Mouse (Mus musculus) forebrain, postnatal 0 days (tissue): ENCODE results near the gene Tmco5b. TPM values are rescaled to one million over a fixed set of nuclear protein-coding genes. Genes with fewer than 3 reads are reported as not detected.

Experiments
- ATAC-seq: fragments of 200-750 bp; cut with Nextera tagmentation; 2 replicates; pipeline ENCODE4 v1.8.0; 2017; ENCODE audit warnings: mild to moderate bottlenecking, moderate library complexity
- DNase-seq: peaks from one replicate; pipeline ENCODE4 v3.0.0-alpha.2; 2015
- H3K27ac ChIP-seq: fragments of 300-500 bp; sonication (generic); 2 replicates; pipeline ENCODE4 v1.5.1; 2014; ENCODE audit warnings: low read depth, mild to moderate bottlenecking, antibody characterized with exemption, low read length, moderate library complexity, mixed read lengths
- H3K27me3 ChIP-seq: fragments of 300-500 bp; sonication (generic); 2 replicates; pipeline ENCODE4 v1.6.1; 2014; ENCODE audit warnings: mild to moderate bottlenecking, low read length, mixed read lengths; ENCODE audit not compliant: insufficient read depth
- H3K36me3 ChIP-seq: fragments of 300-500 bp; sonication (generic); 2 replicates; pipeline ENCODE4 v1.6.1; 2014; ENCODE audit warnings: mild to moderate bottlenecking, moderate library complexity; ENCODE audit not compliant: insufficient read depth
- H3K4me1 ChIP-seq: fragments of 300-500 bp; sonication (generic); 2 replicates; pipeline ENCODE4 v1.6.1; 2014; ENCODE audit warnings: antibody characterized with exemption; ENCODE audit not compliant: insufficient read depth
- H3K4me2 ChIP-seq: fragments of 300-500 bp; sonication (generic); 2 replicates; pipeline ENCODE4 v1.6.1; 2014; ENCODE audit warnings: low read depth, mild to moderate bottlenecking, moderate library complexity
- H3K4me3 ChIP-seq: fragments of 300-500 bp; sonication (generic); 2 replicates; pipeline ENCODE4 v1.5.1; 2014; ENCODE audit warnings: low read depth, low read length, mixed read lengths
- H3K9ac ChIP-seq: fragments of 300-500 bp; sonication (generic); 2 replicates; pipeline ENCODE4 v1.6.1; 2014; ENCODE audit warnings: mild to moderate bottlenecking
- H3K9me3 ChIP-seq: fragments of 300-500 bp; sonication (generic); 2 replicates; pipeline ENCODE4 v1.6.1; 2016; ENCODE audit warnings: low read length
- CTCF ChIP-seq: sonication (generic); IDR thresholded peaks from 2 replicates; pipeline ENCODE4 v1.5.1; 2016; ENCODE audit warnings: antibody characterized with exemption, control low read depth, low read depth
- WGBS: fragments of 180-500 bp; shearing (Covaris S2); extraction: QIAGEN DNeasy Blood & Tissue Kit; methylation state at CpG from one replicate; pipeline ENCODE4 v1.1.7; 2014; 5-methylcytosine and 5-hydroxymethylcytosine counted together
- polyA plus RNA-seq: library from polyadenylated mRNA; unstranded; fragments of >200 nt; fragmentation: Nextera tagmentation; extraction: Ambion mirVana; gene quantifications from 2 replicates; pipeline ENCODE4 v1.2.1, GENCODE M21; 2015
- total RNA-seq: library from RNA; depleted of rRNA; stranded (reverse); fragments of >200 nt; gene quantifications from 2 replicates; pipeline ENCODE4 v1.2.3, GENCODE M21; 2014; rRNA removed

Tmco5b gene
- total and polyA plus RNA-seq, 2 experiments from 2014 or later = 0.12 TPM; not detected in 1

- DNase-seq (no peak), ATAC-seq (no peak)
- no peaks in the 10 kb centered on the region for H3K36me3 ChIP-seq
- TF ChIP-seq CTCF = no peak
- 16% methylated on average over 7 of the region's 7 CpGs for WGBS
- no peaks in the 10 kb centered on the region for H3K9me3 ChIP-seq
- no peak overlapping the region for H3K9ac ChIP-seq
- no peak overlapping the region for H3K4me3 ChIP-seq
- H3K4me2 ChIP-seq = no peak overlapping the region
- no peaks in the 10 kb centered on the region for H3K27me3 ChIP-seq
- H3K27ac ChIP-seq = no peak overlapping the region
- H3K4me1 ChIP-seq = no peaks in the 10 kb centered on the region
Measured at GRCm38 (mm10) chr2:113323016-113323415, 37.5 kb downstream of the Tmco5b start.

GRCm38 (mm10) chr2:113333799-113334541 lies 48.4 kb downstream of the Tmco5b start:
- H3K4me1 ChIP-seq = no peaks in the 10 kb centered on the region
- DNase-seq (no peak), ATAC-seq (no peak)
- H3K9ac ChIP-seq = no peak overlapping the region
- no peak overlapping the region for H3K27ac ChIP-seq
- no peaks in the 10 kb centered on the region for H3K9me3 ChIP-seq
- no peaks in the 10 kb centered on the region for H3K27me3 ChIP-seq
- H3K36me3 ChIP-seq = no peaks in the 10 kb centered on the region
- WGBS = 56% methylated on average over 9 of the region's 9 CpGs
- no peak for TF ChIP-seq CTCF
- no peak overlapping the region for H3K4me3 ChIP-seq
- H3K4me2 ChIP-seq = no peak overlapping the region

DNA sequence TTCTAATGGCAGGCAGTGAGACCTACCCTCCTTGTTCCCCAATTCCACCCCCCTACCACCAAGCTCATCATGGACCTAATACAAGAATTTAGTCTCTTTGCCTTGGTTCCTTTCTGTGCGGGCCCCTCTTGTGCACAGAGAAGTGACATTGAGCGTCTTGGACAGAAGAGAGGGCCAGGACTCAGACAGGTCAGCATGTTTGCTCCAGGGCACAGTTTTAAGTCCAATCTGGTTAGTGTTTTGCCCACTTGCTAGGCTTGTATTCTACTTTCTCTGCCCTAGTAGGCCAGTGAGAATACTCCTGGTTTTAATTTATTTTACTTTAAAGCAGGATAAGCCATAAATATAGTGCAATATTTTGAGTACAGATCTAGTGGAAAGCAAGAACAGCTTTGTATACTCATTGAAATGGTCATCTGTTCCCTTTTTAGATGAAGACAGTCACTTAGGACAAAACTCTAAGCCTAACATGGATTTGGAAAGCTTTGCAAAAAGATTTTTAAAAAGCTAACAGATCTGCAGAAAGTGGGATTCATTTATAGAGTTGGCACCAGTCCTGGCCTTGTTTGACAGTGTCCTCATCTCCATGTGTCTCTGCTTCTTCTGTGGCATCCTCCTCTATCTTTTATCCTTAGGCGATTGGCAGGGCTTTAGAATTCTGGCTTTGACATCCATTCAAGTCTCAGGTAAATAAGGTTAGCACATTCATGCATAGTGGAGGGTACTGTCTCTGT lies 50.2 kb downstream of the Tmco5b start:
- no peaks in the 10 kb centered on the region for H3K27me3 ChIP-seq
- ATAC-seq (peak; percentile 84), DNase-seq (peak; percentile 76)
- 82% methylated on average over 3 of the region's 3 CpGs for WGBS
- H3K4me2 ChIP-seq = no peak overlapping the region
- no peak for TF ChIP-seq CTCF
- no peak overlapping the region for H3K27ac ChIP-seq
- H3K4me1 ChIP-seq = no peaks in the 10 kb centered on the region
- no peak overlapping the region for H3K9ac ChIP-seq
- no peak overlapping the region for H3K4me3 ChIP-seq
- no peaks in the 10 kb centered on the region for H3K36me3 ChIP-seq
- no peaks in the 10 kb centered on the region for H3K9me3 ChIP-seq

- no peak for ATAC-seq
- Histone ChIP-seq H3K9ac (no peak overlapping the region), H3K4me2 (no peak overlapping the region), H3K27me3 (no peaks in the 10 kb centered on the region), H3K9me3 (no peaks in the 10 kb centered on the region), H3K4me3 (no peak overlapping the region), H3K4me1 (no peaks in the 10 kb centered on the region), H3K36me3 (no peaks in the 10 kb centered on the region), H3K27ac (no peak overlapping the region)
- no peak for TF ChIP-seq CTCF
- WGBS = 72% methylated on average over 2 of the region's 2 CpGs
- DNase-seq = no peak
Measured at GRCm38 (mm10) chr2:113344536-113344935, 59.0 kb downstream of the Tmco5b start.

Other genes with a start within 250 kb of the Tmco5b start
- gene Ryr3, start 68.6 kb upstream of the Tmco5b start, total RNA-seq = 14.1 and 16.1 TPM in 2 replicates
- 1.9 and 4.2 TPM in 2 replicates for gene Ryr3, start 68.6 kb upstream of the Tmco5b start, polyA plus RNA-seq
- 1.0 and 1.5 TPM in 2 replicates for gene Fmn1, start 42.0 kb downstream of the Tmco5b start, total RNA-seq
- 0.26 and 0.50 TPM in 2 replicates for gene Fmn1, start 42.0 kb downstream of the Tmco5b start, polyA plus RNA-seq